ENCODE assay signal across 19 mouse cellular contexts in genomic region chr9:94361877-94362697, GRCm38 (mm10).
DNase-seq lines count a peak whose midpoint lies in the region; ATAC-seq lines count a peak whose summit lies in the region.
"Had no signal": no experiment of that assay in that cellular context is flagged by ENCODE, and none has a peak within 500 bp of the region (broad histone marks: within the 10 kb centered on the region; RNA-seq: fewer than 3 reads in every experiment).

No protein-coding gene starts in this region.

- no peak overlapping the region for H3K4me3 ChIP-seq in forebrain, embryonic 13.5 days
- H3K4me3 ChIP-seq in forebrain, embryonic 11.5 days (ENCODE audit: low read depth, low read length): no peak overlapping the region
- H3K4me3 ChIP-seq: embryonic facial prominence, embryonic 13.5 days; heart, adult 2 months; midbrain, embryonic 10.5 days had no signal

- H3K9ac ChIP-seq in forebrain, embryonic 13.5 days: no peak overlapping the region
- no peak overlapping the region for H3K9ac ChIP-seq in forebrain, embryonic 11.5 days (ENCODE audit: low read length)
- H3K9ac ChIP-seq: embryonic facial prominence, embryonic 13.5 days; lung, embryonic 14.5 days had no signal

- peak; percentile 55; the same call in 1 of the 2 replicates for ATAC-seq in forebrain, embryonic 13.5 days
- no peak for ATAC-seq in forebrain, embryonic 11.5 days (replicated peaks; ENCODE audit: low FRiP score)
- ATAC-seq: hindbrain, embryonic 16.5 days had no signal

- no peak for DNase-seq in forebrain, embryonic 11.5 days (ENCODE audit: low spot score)
- DNase-seq in lung, postnatal 10 days: peak; percentile 14
- DNase-seq in lung, postnatal 4 days: no peak
- peak; percentile 2 for DNase-seq in lung, postnatal 25 days (ENCODE audit: low spot score)
- DNase-seq in natural killer cell, adult 2 months (ENCODE audit: low spot score in 2 of 2): no peak
- no peak for DNase-seq in liver
- DNase-seq: cerebellum, adult 11 months; heart, adult 2 months; kidney, adult 11 months; kidney, postnatal 25 days; layer of hippocampus, adult 9-11 months; lung, embryonic 14.5 days; right cerebral cortex, adult 18-20 months; thymus, postnatal 25 days had no signal

- no peaks in the 10 kb centered on the region for H3K27me3 ChIP-seq in forebrain, embryonic 13.5 days
- H3K27me3 ChIP-seq in forebrain, embryonic 11.5 days (ENCODE audit: control insufficient read depth, insufficient read depth, low read length): no peaks in the 10 kb centered on the region
- H3K27me3 ChIP-seq: embryonic facial prominence, embryonic 13.5 days had no signal

- H3K36me3 ChIP-seq in forebrain, embryonic 13.5 days (ENCODE audit: poor library complexity, severe bottlenecking): no peaks in the 10 kb centered on the region
- H3K36me3 ChIP-seq in forebrain, embryonic 11.5 days (ENCODE audit: control insufficient read depth, insufficient read depth, low read length): no peaks in the 10 kb centered on the region
- H3K36me3 ChIP-seq: embryonic facial prominence, embryonic 13.5 days; midbrain, embryonic 10.5 days had no signal

- no peak overlapping the region for H3K4me2 ChIP-seq in forebrain, embryonic 13.5 days
- no peak overlapping the region for H3K4me2 ChIP-seq in forebrain, embryonic 11.5 days (ENCODE audit: low read depth, low read length, severe bottlenecking)
- H3K4me2 ChIP-seq: embryonic facial prominence, embryonic 13.5 days; lung, embryonic 14.5 days had no signal

- no peak overlapping the region for H3K27ac ChIP-seq in forebrain, embryonic 13.5 days
- H3K27ac ChIP-seq in forebrain, embryonic 11.5 days (ENCODE audit: low read depth, low read length): no peak overlapping the region
- H3K27ac ChIP-seq: embryonic facial prominence, embryonic 13.5 days; heart, adult 2 months; midbrain, embryonic 10.5 days; stomach, postnatal 0 days had no signal

- peaks cover 16% of the 10 kb centered on the region for H3K4me1 ChIP-seq in forebrain, embryonic 13.5 days
- no peaks in the 10 kb centered on the region for H3K4me1 ChIP-seq in forebrain, embryonic 11.5 days (replicated peaks; ENCODE audit: control insufficient read depth, insufficient read depth, low read length)

- WGBS in forebrain, embryonic 13.5 days: 26% methylated on average over 7 of the region's 7 CpGs
- 37% methylated on average over 7 of the region's 7 CpGs for WGBS in forebrain, embryonic 11.5 days

- no peaks in the 10 kb centered on the region for H3K9me3 ChIP-seq in forebrain, embryonic 13.5 days (replicated peaks)
- no peaks in the 10 kb centered on the region for H3K9me3 ChIP-seq in forebrain, embryonic 11.5 days (ENCODE audit: control insufficient read depth, low read length)
- H3K9me3 ChIP-seq: embryonic facial prominence, embryonic 13.5 days; midbrain, embryonic 10.5 days had no signal

Comparison
In these comparisons a context has a peak if more than half of its experiments do, and no peak if none do; other contexts are left out.
1. DNase-seq: peak in lung, postnatal 10 days (single experiment) and lung, postnatal 25 days (single experiment); none in forebrain, embryonic 11.5 days (single experiment), lung, postnatal 4 days (0 of 2), natural killer cell, adult 2 months (0 of 2) and liver (single experiment).